Mouse (Mus musculus) G1E (cell line): Measurements from ENCODE around the gene Pank4. TPM values are rescaled to one million over a fixed set of nuclear protein-coding genes. Genes with fewer than 3 reads are reported as not detected.
A peak's percentile ranks its signal among the peaks of the same experiment; 100 is the strongest.

Source experiments
- ATAC-seq: 2 replicates; pipeline ENCODE4 v1.8.0; 2016; ENCODE audit warnings: mild to moderate bottlenecking; ENCODE audit not compliant: insufficient number of reproducible peaks, poor library complexity, low FRiP score, severe bottlenecking; ENCODE audit errors: extremely low read depth
- DNase-seq: peaks from one replicate; pipeline ENCODE4 v3.0.0; 2012; ENCODE audit warnings: low spot score
- H3K27me3 ChIP-seq: 2 replicates; pipeline ENCODE4 v1.6.1; 2012; ENCODE audit warnings: mild to moderate bottlenecking, low read length, inconsistent platforms; ENCODE audit not compliant: insufficient read depth
- H3K36me3 ChIP-seq: replicated peaks from 2 replicates; pipeline ENCODE3; 2012; ENCODE audit warnings: mild to moderate bottlenecking, inconsistent platforms
- H3K4me1 ChIP-seq: 2 replicates; pipeline ENCODE4 v1.6.1; 2012; ENCODE audit warnings: low read depth, low read length, inconsistent platforms, mixed read lengths; ENCODE audit not compliant: insufficient read depth
- H3K4me3 ChIP-seq: 2 replicates; pipeline ENCODE4 v1.5.1; 2012; ENCODE audit warnings: low read depth, mild to moderate bottlenecking, inconsistent platforms, low read length, moderate library complexity, mixed read lengths
- H3K9me3 ChIP-seq: replicated peaks from 2 replicates; pipeline ENCODE4 v1.6.1; 2012; ENCODE audit warnings: inconsistent platforms
- CTCF ChIP-seq: IDR thresholded peaks from 2 replicates; pipeline ENCODE4 v1.5.1; 2012; ENCODE audit warnings: low read depth, low read length, inconsistent platforms, mixed read lengths
- GATA1 ChIP-seq: IDR thresholded peaks from 2 replicates; pipeline ENCODE4 v1.6.1; 2012; ENCODE audit warnings: borderline replicate concordance, low read length, inconsistent platforms, mixed read lengths
- GATA2 ChIP-seq: IDR thresholded peaks from 2 replicates; pipeline ENCODE4 v1.6.1; 2012; ENCODE audit warnings: low read depth, low read length, inconsistent platforms, borderline replicate concordance
- POLR2AphosphoS5 ChIP-seq: IDR thresholded peaks from 2 replicates; pipeline ENCODE4 v1.6.1; 2012; ENCODE audit warnings: low read depth, low read length, inconsistent platforms; ENCODE audit not compliant: insufficient replicate concordance
- TAL1 ChIP-seq: conservative IDR thresholded peaks from 2 replicates; pipeline ENCODE4 v1.6.1; 2012; ENCODE audit warnings: low read depth, low read length, inconsistent platforms, mixed read lengths
- polyA plus RNA-seq: library from polyadenylated mRNA; stranded (reverse); fragments of >175 nt; gene quantifications from 2 replicates; pipeline ENCODE4 v1.2.3, GENCODE M21; 2012
- total RNA-seq, 2 experiments: library from RNA; stranded (forward) in 1 of 2; stranded (reverse) in 1 of 2; fragments of 200-1000 nt in 1 of 2; fragments of >200 nt in 1 of 2; fragmentation: Nextera tagmentation in 1 of 2; gene quantifications; 2 replicates each; pipeline ENCODE4 v1.2.3; 2014 to 2017

The Pank4 gene
- total and polyA plus RNA-seq, 3 experiments: 34.2 to 41.6 (median 39.3) TPM

DNA sequence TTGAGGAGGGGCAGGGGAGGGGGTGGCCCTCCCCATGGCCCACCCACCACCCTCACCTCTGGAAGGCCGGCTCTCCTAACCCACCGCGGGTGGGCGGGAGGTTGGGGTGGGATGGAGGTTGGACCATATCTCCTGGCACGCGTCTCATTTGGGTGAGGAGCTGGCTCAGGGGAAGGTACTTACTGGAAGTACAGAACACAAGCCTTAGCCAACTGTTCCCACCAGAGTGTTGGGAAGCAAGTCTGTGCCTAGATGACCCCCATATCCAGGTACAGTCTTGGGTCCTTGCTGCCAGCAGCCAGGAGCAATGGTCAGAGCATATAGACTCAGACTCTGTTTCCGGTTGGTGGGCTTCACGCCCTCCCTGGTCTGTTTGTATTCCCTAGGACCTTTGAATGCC, 5.3 kb upstream of the Pank4 start:
- no peak for TF ChIP-seq GATA1
- no peak for TF ChIP-seq TAL1
- TF ChIP-seq CTCF: no peak
- TF ChIP-seq POLR2AphosphoS5: no peak
- TF ChIP-seq GATA2: no peak
- DNase-seq (no peak), ATAC-seq (no peak)
- Histone ChIP-seq H3K27me3 (peaks cover 63% of the 10 kb centered on the region), H3K9me3 (peaks cover 23% of the 10 kb centered on the region), H3K4me1 (peaks cover 44% of the 10 kb centered on the region), H3K4me3 (no peak overlapping the region), H3K36me3 (no peaks in the 10 kb centered on the region)

DNA sequence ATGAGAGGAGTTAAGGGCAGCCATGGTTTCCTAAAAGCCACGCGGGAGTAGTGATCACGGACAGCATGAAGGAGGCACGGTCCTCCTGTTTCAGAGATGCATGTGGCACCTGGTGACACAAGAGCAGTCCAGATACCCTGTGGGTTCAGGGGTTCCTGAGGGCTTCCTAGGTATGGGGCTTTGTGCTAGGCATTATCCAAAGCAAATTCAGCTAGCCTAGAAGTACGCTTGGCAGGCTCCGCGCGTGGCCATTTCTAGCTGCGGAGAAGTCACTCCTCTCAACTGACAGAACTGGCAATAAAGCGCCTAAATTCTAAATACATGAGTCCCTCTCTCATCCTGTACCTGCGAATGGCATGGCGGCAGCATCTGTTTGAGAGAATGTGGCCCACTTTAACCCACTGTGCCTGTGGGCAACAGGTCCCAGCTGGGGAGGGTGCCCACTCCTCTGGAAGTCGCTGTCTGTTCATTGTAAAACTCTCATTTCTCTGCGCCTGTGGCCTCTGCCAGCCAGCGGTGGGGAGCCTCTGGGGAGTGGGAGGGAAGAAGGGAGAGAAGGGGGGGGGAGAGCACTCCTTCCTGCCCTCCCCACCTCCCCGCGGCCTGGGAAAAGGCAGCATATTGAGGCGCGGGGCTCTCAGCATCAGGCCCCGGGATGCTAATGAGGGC, 3.8 kb upstream of the Pank4 start:
- no peak for TF ChIP-seq POLR2AphosphoS5
- no peak for TF ChIP-seq CTCF
- TF ChIP-seq GATA1: no peak
- no peak for TF ChIP-seq GATA2
- TF ChIP-seq TAL1: no peak
- Histone ChIP-seq H3K36me3 (peaks cover 2% of the 10 kb centered on the region), H3K9me3 (peaks cover 23% of the 10 kb centered on the region), H3K27me3 (peaks cover 48% of the 10 kb centered on the region), H3K4me3 (no peak overlapping the region), H3K4me1 (peaks cover 43% of the 10 kb centered on the region)
- no peak for DNase-seq
- ATAC-seq: no peak

DNA sequence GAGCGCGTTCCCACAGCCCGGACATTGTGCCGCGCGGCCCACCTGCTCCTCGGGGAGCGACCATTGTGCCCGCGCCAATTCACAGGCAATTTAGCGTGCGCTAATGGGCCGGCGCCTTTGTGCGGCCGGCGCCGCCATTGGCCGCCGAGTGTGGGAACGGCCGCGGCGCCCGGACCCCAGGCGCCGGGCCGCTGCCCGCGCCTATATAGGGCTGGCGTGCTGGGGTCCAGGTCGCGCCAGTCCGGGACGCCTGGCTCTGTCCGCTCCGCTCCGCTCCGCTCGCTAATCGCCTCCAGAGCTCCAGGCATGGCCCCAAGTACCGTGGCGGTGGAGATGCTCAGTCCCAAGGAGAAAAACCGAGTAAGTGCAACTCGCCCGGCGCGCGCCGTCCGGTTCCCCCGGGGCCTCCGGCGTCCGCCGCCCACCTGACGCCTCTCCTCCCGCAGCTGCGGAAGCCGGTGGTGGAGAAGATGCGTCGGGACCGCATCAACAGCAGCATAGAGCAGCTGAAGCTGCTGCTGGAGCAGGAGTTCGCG, 3.2 kb upstream of the Pank4 start, which contains the start of gene Hes5:
Gene Hes5, plus strand, starts transcription at position 234 of the 536 bp plus-strand sequence.
- Histone ChIP-seq H3K4me3 (peak within 1 kb of the TSS; percentile 13; the same call in 1 of the 2 replicates), H3K9me3 (peaks cover 23% of the 10 kb centered on the region), H3K36me3 (peaks cover 8% of the 10 kb centered on the region), H3K27me3 (peaks cover 45% of the 10 kb centered on the region), H3K4me1 (peaks cover 49% of the 10 kb centered on the region)
- TF ChIP-seq CTCF: no peak
- ATAC-seq: no peak
- DNase-seq: no peak

DNA sequence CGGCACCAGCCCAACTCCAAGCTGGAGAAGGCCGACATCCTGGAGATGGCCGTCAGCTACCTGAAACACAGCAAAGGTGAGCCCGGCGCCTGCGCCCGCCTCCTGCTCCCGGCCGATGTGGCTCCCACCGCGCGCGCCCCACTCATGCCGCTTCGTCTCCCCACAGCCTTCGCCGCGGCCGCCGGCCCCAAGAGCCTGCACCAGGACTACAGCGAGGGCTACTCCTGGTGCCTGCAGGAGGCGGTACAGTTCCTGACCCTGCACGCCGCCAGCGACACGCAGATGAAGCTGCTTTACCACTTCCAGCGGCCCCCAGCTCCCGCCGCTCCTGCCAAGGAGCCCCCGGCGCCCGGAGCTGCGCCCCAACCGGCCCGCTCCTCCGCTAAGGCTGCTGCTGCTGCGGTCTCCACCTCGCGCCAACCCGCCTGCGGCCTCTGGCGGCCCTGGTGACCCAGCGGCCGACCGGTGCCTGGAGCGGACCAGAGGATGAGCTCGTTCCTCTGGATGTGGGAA, 2.6 kb upstream of the Pank4 start:
- H3K9me3 ChIP-seq: peaks cover 23% of the 10 kb centered on the region
- TF ChIP-seq CTCF (no peak), GATA1 (no peak), GATA2 (no peak), TAL1 (no peak), POLR2AphosphoS5 (no peak)
- peaks cover 54% of the 10 kb centered on the region for H3K4me1 ChIP-seq
- H3K27me3 ChIP-seq: peaks cover 43% of the 10 kb centered on the region
- peak overlapping the region; percentile 13; the same call in 1 of the 2 replicates for H3K4me3 ChIP-seq
- peaks cover 13% of the 10 kb centered on the region for H3K36me3 ChIP-seq
- DNase-seq (no peak), ATAC-seq (no peak)

DNA sequence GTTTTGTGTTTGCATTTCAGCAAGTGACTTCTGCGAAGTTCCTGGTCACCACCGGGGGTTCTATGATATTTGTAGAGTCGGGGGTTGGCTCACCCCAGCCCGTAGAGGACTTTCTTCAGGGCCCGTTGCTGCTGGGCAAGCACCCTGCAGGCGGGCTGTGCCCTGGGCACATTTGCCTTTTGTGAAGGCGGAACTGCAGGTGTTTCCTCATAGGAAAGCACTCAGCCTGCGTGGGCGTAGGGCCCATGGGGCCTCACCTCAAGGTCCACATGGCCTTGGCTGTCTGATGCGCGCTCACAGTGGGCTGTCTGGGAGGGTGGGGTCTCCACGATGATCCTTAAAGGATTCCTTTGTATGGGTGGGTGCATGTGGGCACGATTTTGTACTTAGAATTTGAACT, 2.0 kb upstream of the Pank4 start:
- DNase-seq (no peak), ATAC-seq (no peak)
- Histone ChIP-seq H3K4me1 (peaks cover 57% of the 10 kb centered on the region), H3K27me3 (peaks cover 38% of the 10 kb centered on the region), H3K9me3 (peaks cover 23% of the 10 kb centered on the region), H3K36me3 (peaks cover 19% of the 10 kb centered on the region), H3K4me3 (no peak overlapping the region)
- TF ChIP-seq GATA2 (no peak), CTCF (no peak), POLR2AphosphoS5 (no peak), TAL1 (no peak), GATA1 (no peak)

DNA sequence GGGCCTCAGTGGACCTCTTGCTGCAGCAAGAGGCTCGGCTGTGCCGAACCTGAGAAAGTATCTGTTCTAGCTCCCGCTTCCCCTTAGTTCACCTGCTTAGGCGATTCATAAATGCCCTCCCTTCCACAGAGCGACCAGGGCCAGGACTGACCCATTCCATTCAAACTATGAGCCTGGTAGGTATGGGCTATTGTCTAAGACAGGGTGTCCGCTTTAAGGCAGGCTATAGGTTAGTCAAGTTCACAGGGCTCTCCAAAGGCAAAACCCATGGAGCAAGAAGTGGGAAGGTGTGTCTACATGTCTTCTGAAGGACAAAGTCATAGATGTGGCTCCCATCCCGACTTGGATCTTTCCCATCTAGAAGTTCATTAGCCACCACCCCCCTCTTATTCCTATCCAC, 1.2 kb upstream of the Pank4 start:
- Histone ChIP-seq H3K4me3 (no peak overlapping the region), H3K9me3 (peaks cover 23% of the 10 kb centered on the region), H3K4me1 (peaks cover 57% of the 10 kb centered on the region), H3K27me3 (peaks cover 33% of the 10 kb centered on the region), H3K36me3 (peaks cover 25% of the 10 kb centered on the region)
- ATAC-seq (no peak), DNase-seq (no peak)
- TF ChIP-seq TAL1: no peak
- no peak for TF ChIP-seq POLR2AphosphoS5
- TF ChIP-seq GATA2: no peak
- no peak for TF ChIP-seq CTCF
- no peak for TF ChIP-seq GATA1
